Mouse (Mus musculus) spleen, adult 2 months (tissue): ENCODE measurements at regions not wholly inside any gene's neighbourhood (a gene's known extent, or its start where the extent isn't known, plus 50 kb on each side); places are given as distances from the start of the nearest gene placed in this dataset.

Experiments
- CTCF ChIP-seq: fragments of 200-500 bp; IDR thresholded peaks from 2 replicates; pipeline ENCODE4 v1.5.1; 2011; ENCODE audit warnings: mild to moderate bottlenecking, inconsistent platforms; ENCODE audit not compliant: insufficient read depth, insufficient read length, insufficient replicate concordance; ENCODE audit errors: extremely low read depth
- POLR2A ChIP-seq: fragments of 200-500 bp; IDR thresholded peaks from 2 replicates; pipeline ENCODE4 v1.6.1; 2011; ENCODE audit warnings: low read depth, low read length, inconsistent platforms

DNA sequence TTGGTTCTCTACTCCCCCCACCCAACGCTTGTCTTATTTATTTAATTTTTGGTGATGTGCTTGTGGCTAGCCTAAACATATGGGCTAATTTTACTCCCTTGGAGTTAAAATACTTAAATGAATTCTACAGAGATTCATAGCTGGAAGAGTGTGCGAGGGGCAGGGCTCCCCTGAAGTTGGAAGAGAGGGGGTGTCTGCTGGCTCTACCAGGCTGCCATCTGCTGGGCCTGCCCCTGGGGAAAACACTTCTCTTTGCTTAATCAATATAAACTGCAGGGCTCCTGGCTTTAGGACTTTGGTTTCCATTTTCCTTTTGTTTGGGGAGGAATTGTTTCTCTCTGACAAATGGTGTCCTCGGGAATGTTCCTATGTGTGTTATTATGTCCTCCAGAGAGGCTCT lies 92.5 kb upstream of the Kcnd3 start:
- TF ChIP-seq CTCF = no peak
- TF ChIP-seq POLR2A = no peak
